Mouse (Mus musculus) cortical plate, adult 2 months (tissue): ENCODE results near the gene Cdh23. TPM values are rescaled to one million over a fixed set of nuclear protein-coding genes. Genes with fewer than 3 reads are reported as not detected.

Experiments
- H3K27ac ChIP-seq: fragments of 200-500 bp; 2 replicates; pipeline ENCODE4 v1.5.1; 2012; ENCODE audit warnings: low read length, control low read depth, inconsistent platforms; ENCODE audit not compliant: insufficient read depth
- H3K4me1 ChIP-seq: fragments of 200-500 bp; 2 replicates; pipeline ENCODE4 v1.6.1; 2011; ENCODE audit warnings: low read length; ENCODE audit not compliant: control insufficient read depth, insufficient read depth
- H3K4me3 ChIP-seq: fragments of 200-500 bp; 2 replicates; pipeline ENCODE4 v1.5.1; 2011; ENCODE audit warnings: mild to moderate bottlenecking, low read length, control low read depth; ENCODE audit not compliant: insufficient read depth
- CTCF ChIP-seq: fragments of 200-500 bp; IDR thresholded peaks from 2 replicates; pipeline ENCODE4 v1.5.1; 2011; ENCODE audit warnings: mild to moderate bottlenecking, control low read depth, low read length; ENCODE audit not compliant: insufficient read depth; ENCODE audit errors: extremely low read depth
- POLR2A ChIP-seq: fragments of 200-500 bp; IDR thresholded peaks from 2 replicates; pipeline ENCODE4 v1.6.1; 2011; ENCODE audit warnings: mild to moderate bottlenecking, low read length, control low read depth; ENCODE audit not compliant: insufficient read depth; ENCODE audit errors: extremely low read depth
- polyA plus RNA-seq: library from polyadenylated mRNA; depleted of rRNA; stranded (reverse); fragments of >200 nt; gene quantifications from 2 replicates; pipeline ENCODE4 v1.2.3, GENCODE M21; 2012

Cdh23 gene
- polyA plus RNA-seq, 1 experiment: 0.46 TPM

DNA sequence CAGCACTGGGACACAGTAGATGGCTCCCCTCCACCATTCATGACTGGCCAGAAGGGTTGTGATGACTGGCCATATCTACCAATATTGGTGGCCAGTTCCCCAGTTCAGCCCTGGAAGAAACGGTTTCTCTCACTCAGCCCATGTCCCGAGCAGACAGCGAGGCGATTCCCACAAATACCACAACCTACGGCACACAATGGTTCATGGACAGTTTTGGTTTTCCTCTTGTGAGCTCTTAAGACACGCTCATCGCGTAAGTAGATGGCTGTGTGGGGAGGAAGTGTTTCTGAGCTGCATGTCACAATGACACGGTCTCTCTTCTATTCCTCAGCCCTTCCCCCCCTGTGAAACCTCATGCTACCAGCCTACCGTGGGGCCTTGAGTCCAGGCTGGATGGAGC is 38.1 kb downstream of the Cdh23 start:
- Histone ChIP-seq H3K27ac (no peak overlapping the region), H3K4me3 (no peak overlapping the region), H3K4me1 (no peaks in the 10 kb centered on the region)
- no peak for TF ChIP-seq CTCF
- no peak for TF ChIP-seq POLR2A

DNA sequence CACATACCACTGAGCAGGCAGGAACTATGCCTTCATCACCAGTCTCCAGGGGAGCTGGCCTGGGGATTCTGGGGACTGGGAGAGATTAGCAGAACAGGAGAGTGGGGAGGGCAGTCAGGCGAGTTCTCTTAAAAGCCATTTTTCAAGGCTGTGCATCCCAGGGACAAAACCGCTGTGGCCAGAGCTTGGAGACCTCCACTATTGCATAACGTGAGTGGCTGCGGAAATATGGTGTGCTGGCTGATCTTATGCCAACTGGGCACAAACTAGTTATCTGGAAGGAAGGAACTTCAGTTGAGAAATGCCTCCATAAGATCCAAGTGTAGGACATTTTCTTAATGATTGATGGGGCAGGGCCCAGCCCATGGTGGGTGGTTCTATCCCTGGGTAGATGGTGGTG is 42.6 kb downstream of the Cdh23 start:
- Histone ChIP-seq H3K4me1 (no peaks in the 10 kb centered on the region), H3K27ac (no peak overlapping the region), H3K4me3 (no peak overlapping the region)
- TF ChIP-seq POLR2A: no peak
- TF ChIP-seq CTCF: no peak

DNA sequence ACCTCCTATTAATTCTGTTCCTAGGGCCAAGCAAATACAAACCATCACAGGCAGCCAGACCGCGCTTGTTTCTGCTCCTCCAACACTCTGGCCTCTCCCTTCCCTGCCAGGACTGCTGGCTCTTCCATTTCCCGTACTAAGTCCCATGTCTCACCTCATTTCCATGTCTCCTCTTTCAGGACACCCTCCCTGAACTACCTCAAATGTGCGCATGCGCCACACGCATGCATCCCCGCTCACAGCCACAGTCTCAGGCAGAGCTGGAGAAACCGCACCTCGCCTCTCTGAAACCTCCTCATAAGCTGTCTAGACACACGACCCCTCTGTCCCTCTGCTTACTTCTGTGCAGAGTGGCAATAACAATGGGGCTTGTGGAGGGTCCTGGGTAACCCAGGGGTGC is 43.2 kb downstream of the Cdh23 start:
- TF ChIP-seq POLR2A (no peak), CTCF (no peak)
- H3K4me1 ChIP-seq: no peaks in the 10 kb centered on the region
- no peak overlapping the region for H3K27ac ChIP-seq
- H3K4me3 ChIP-seq: no peak overlapping the region

DNA sequence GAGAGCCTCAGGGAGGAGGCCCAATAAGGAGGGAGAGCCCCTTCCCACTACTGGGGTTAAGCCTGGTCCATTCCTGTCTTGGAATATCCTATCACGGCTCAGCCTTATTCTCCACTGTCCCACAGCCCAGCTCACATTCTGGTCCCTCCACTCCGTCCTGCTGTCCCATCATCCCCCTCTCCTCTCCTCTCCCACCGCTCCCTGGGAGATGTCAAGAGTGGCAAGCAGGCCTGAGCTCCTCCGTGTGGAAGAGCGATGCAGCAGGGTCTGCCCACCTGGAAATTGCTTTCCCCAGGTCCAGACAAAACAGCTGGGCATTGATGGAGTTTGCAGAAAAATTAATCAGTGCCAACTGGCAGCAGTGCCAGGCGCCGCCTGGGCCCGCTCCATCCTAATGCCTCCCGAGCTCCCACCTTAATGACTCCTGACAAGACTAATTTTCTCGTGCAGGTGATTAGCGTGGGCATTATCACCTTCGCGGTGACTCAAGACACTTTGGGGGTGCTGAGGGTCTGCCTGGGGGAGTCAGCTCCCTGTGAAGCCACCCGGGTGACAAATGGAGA is 52.1 kb downstream of the Cdh23 start:
- H3K27ac ChIP-seq: no peak overlapping the region
- no peak for TF ChIP-seq CTCF
- TF ChIP-seq POLR2A: no peak
- no peaks in the 10 kb centered on the region for H3K4me1 ChIP-seq
- H3K4me3 ChIP-seq: no peak overlapping the region

DNA sequence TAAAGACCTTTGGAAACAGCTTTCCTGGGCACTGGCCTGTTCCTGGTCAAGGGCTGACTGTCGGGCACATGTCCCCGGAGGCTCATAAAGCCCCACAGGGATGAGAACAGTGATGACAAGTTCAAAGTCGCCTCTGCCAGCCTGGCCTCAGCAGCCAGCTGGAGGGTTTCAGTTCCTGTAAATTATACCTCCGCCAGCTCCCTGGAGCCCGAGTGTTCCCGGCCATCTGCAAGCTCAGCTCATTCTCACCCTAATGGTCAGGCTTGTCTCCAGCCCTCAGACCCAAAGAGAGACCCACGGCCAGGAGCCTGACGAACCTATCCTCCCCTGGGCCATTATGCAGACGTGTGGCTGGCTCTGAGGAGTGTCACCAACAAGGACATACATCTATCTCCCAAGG is 57.0 kb downstream of the Cdh23 start:
- Histone ChIP-seq H3K4me1 (0 out of 2 replicates have a peak, but pooled peaks cover 3% of the 10 kb centered on the region), H3K4me3 (no peak overlapping the region), H3K27ac (no peak overlapping the region)
- TF ChIP-seq POLR2A (no peak), CTCF (no peak)

DNA sequence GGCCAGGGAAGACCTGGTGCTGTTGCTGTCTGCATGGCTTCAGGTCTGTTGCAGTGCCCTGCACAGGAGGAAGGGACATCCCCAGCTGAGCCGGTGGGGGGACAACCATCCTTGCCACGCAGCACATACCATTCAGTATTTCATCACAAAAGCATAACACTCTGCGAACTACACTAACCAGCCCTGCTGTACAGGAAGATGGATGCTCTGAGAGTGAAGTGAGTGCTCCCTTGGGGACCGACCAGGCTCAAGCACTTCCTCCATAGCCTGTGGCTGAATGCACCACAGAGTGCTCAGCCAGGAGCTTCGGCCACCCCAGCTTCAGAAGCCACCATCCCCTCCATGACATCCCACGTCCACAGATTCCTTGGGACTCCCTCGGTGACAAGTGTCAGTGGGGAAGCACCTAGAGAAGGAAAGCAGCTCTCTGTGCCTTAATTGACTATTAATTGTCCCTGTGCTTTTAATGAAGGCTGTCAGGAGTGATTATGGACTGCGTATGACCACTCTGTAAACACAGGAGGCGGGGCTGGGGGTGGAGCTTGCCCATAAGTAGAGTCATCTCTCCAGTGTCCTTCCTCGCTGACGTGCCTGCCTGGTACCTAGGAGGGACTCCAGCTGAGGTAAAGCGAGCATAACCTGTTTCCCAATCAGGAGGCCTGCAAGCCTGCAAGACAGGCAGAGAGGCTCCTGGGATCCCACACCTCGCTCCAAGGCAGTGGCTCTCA is 60.6 kb downstream of the Cdh23 start:
- Histone ChIP-seq H3K27ac (no peak overlapping the region), H3K4me1 (peaks cover 5% of the 10 kb centered on the region; the same call in 1 of the 2 replicates)
- TF ChIP-seq POLR2A: no peak
- no peak for TF ChIP-seq CTCF

DNA sequence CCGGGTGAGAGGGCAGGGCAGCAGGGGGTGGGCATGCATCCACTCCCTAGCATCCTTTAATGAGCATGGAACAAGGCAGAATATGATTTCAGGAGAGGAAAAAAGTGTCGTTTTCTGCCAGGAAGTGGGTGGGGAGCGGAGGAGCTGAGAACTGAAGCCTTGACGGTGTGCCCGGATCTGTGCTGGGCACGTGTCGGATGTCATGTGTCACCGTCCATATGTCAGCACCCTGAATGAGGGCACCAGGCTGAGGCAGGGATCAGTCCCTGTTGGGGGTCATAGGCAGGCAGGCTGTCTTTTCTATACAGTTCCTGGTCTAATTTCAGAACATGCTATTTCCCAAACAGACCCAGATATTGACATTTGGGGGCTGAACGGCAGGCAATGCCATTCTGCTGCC is 61.9 kb downstream of the Cdh23 start:
- H3K27ac ChIP-seq: no peak overlapping the region
- no peak overlapping the region for H3K4me3 ChIP-seq
- H3K4me1 ChIP-seq: peaks cover 5% of the 10 kb centered on the region; the same call in 1 of the 2 replicates
- TF ChIP-seq POLR2A (no peak), CTCF (no peak)

More for the DNA sequence above, 60.6 kb downstream of the Cdh23 start:
- no peak overlapping the region for H3K4me3 ChIP-seq

DNA sequence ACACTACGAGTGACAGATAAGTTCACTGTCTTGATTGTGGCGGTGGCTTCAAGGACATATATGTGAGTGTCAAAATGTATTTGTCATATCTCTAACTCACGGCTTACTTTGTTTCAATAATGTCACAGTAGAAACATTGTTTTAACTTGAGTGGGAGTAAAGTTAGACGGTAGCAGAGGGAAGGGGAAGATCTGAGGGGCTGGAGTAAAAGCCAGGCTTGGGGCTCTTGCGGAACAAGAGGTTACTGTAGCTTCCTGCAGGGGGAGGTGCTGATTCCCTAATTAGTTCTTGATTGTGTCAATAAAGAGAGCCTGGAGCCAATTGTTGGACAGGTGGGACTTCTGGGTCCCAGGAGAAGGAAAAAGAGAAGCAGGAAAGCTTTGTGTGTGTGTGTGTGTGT is 70.2 kb downstream of the Cdh23 start:
- no peak for TF ChIP-seq CTCF
- no peak for TF ChIP-seq POLR2A
- H3K27ac ChIP-seq: no peak overlapping the region
- H3K4me3 ChIP-seq: no peak overlapping the region
- H3K4me1 ChIP-seq: no peaks in the 10 kb centered on the region

DNA sequence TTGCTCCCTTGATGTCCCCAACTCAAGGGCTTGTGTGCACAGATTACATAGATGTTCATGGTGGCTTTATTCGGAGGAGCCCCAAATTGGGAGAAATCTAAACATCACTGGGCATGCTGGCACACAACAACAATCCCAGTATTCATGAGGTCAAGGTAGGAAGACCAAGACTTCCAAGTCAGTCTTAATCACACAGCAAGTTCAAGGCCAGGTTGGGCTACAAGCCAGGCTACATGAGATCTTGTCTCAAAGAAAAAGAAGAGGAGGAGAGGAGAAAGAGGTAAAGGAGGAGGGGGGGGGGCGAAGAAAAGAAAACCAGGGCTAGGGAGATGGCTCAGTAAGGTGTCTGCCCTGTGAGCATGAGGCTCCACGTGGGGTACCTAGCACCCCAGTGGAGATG is 70.8 kb downstream of the Cdh23 start:
- TF ChIP-seq POLR2A: no peak
- TF ChIP-seq CTCF: no peak

GRCm38 (mm10) chr10:60624945-60625344 is 71.3 kb downstream of the Cdh23 start:
- no peak for TF ChIP-seq CTCF
- Histone ChIP-seq H3K4me1 (no peaks in the 10 kb centered on the region), H3K4me3 (no peak overlapping the region), H3K27ac (no peak overlapping the region)

More for the DNA sequence above, 70.8 kb downstream of the Cdh23 start:
- Histone ChIP-seq H3K4me1 (no peaks in the 10 kb centered on the region), H3K27ac (no peak overlapping the region), H3K4me3 (no peak overlapping the region)

DNA sequence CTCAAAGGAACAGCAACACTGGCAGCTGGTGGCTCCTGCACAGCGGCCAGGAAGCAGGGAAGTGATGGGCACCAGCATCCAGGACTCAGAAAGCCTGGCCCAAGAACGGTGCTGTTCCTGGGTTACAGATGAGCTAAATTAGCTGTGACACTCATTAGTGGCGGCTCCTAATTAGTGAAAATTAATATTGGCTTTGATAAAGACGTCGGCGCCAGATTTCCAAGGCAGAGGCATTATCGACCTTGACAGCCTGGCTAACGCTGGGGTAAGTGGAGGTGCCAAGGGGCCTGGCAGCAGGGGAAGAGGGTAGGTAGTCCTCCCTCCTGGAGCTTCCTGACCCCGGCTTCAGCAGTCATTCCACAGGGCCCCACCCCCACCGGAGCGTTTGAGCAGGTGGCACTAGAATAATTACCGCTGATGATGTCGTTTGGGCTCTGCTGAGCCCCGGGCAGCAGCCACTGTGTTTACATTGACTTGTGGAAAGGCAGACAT is 72.0 kb downstream of the Cdh23 start:
- TF ChIP-seq POLR2A (no peak), CTCF (no peak)
- Histone ChIP-seq H3K4me3 (no peak overlapping the region), H3K27ac (no peak overlapping the region), H3K4me1 (no peaks in the 10 kb centered on the region)
